Mouse (Mus musculus) neural tube, embryonic 13.5 days (tissue): Measurements from ENCODE around the gene Dusp27. TPM values are rescaled to one million over a fixed set of nuclear protein-coding genes. Genes with fewer than 3 reads are reported as not detected.
A peak's percentile ranks its signal among the peaks of the same experiment; 100 is the strongest.

Experiments
- ATAC-seq: fragments of 200-750 bp; cut with Nextera tagmentation; 2 replicates; pipeline ENCODE4 v1.8.0; 2017; ENCODE audit warnings: low read depth, mild to moderate bottlenecking, moderate TSS enrichment, moderate library complexity
- H3K27ac ChIP-seq: fragments of 300-500 bp; sonication (generic); replicated peaks from 2 replicates; pipeline ENCODE4 v1.5.1; 2015; ENCODE audit warnings: moderate library complexity, mild to moderate bottlenecking, inconsistent platforms
- H3K27me3 ChIP-seq: fragments of 300-500 bp; sonication (generic); 2 replicates; pipeline ENCODE4 v1.6.1; 2015; ENCODE audit warnings: mild to moderate bottlenecking, inconsistent platforms
- H3K36me3 ChIP-seq: fragments of 300-500 bp; sonication (generic); 2 replicates; pipeline ENCODE4 v1.6.1; 2015; ENCODE audit warnings: mild to moderate bottlenecking, inconsistent platforms
- H3K4me1 ChIP-seq: fragments of 300-500 bp; sonication (generic); replicated peaks from 2 replicates; pipeline ENCODE4 v1.6.1; 2015; ENCODE audit warnings: inconsistent platforms
- H3K4me2 ChIP-seq: fragments of 300-500 bp; sonication (generic); 2 replicates; pipeline ENCODE4 v1.6.1; 2015; ENCODE audit warnings: inconsistent platforms, mild to moderate bottlenecking, moderate library complexity
- H3K4me3 ChIP-seq: fragments of 300-500 bp; sonication (generic); 2 replicates; pipeline ENCODE4 v1.5.1; 2015; ENCODE audit warnings: mild to moderate bottlenecking, inconsistent platforms
- H3K9ac ChIP-seq: fragments of 300-500 bp; sonication (generic); 2 replicates; pipeline ENCODE4 v1.6.1; 2015; ENCODE audit warnings: moderate library complexity, mild to moderate bottlenecking, inconsistent platforms
- H3K9me3 ChIP-seq: fragments of 300-500 bp; sonication (generic); 2 replicates; pipeline ENCODE4 v1.6.1; 2016; ENCODE audit warnings: inconsistent platforms
- WGBS: fragments of 180-500 bp; shearing (Covaris S2); methylation state at CpG from one replicate; pipeline ENCODE4 v1.1.7; 2015; 5-methylcytosine and 5-hydroxymethylcytosine counted together
- polyA plus RNA-seq: library from polyadenylated mRNA; unstranded; fragments of >200 nt; fragmentation: Nextera tagmentation; extraction: Ambion mirVana; gene quantifications from 2 replicates; pipeline ENCODE4 v1.2.1, GENCODE M21; 2015

The Dusp27 gene
- 1.6 and 2.3 TPM in 2 replicates for polyA plus RNA-seq

DNA sequence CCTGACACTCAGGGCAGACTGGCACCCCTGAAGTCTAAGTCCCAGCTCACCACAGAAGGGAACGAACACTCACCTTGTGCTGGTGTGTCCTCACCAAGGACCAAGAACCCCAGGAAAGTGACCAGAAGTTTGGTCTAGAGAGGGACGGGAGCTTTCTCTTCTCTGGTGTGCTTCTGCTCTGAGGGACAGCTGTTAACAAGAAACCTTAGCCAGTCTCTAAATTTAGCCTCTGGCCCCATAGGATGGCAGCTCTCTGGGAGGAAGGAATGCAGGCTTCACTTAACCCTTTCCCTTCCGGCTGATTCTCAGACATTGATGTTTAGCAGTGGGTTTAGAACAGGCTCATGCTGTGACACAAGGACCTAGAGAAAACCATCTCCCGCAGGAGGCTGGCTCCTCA is at the start of gene Dusp27:
Gene Dusp27, minus strand, starts transcription at position 204 of the 400 bp plus-strand sequence.
- Histone ChIP-seq H3K9ac (no peak within 1 kb of the TSS), H3K9me3 (no peaks in the 10 kb centered on the region), H3K4me1 (peaks cover 10% of the 10 kb centered on the region), H3K36me3 (no peaks in the 10 kb centered on the region), H3K4me2 (peak within 1 kb of the TSS; percentile 22; the same call in 1 of the 2 replicates), H3K27me3 (no peaks in the 10 kb centered on the region; the same call in 1 of the 2 replicates), H3K4me3 (no peak within 1 kb of the TSS), H3K27ac (peak within 1 kb of the TSS; percentile 25; the same call in 1 of the 2 replicates)
- 56% methylated on average over 4 of the region's 4 CpGs for WGBS
- ATAC-seq, result no peak

DNA sequence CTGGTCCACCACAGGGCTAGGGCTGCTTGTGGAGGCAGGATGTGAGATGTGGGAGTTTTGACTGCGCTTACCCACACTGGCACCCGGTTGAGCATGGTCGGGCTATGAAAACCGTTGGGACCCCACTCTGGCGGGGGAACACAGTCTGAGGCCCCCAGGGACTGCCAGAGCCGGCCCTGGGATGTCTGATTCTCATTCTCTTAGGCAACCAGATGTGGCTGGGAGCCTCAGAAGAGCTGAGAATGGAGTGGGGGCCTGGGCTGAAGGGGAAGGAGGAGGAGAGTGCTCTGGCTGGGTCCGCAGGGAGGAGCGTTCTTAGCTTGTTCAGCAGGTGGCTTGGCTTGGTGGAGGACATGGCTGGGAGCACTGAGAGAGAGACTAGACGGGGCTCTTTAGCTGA is 45.9 kb upstream of the Dusp27 start:
- no peak overlapping the region for H3K9ac ChIP-seq
- no peak overlapping the region for H3K27ac ChIP-seq
- no peaks in the 10 kb centered on the region for H3K9me3 ChIP-seq
- H3K4me3 ChIP-seq, result no peak overlapping the region
- ATAC-seq, result no peak
- H3K4me2 ChIP-seq, result no peak overlapping the region
- no peaks in the 10 kb centered on the region for H3K27me3 ChIP-seq
- no peaks in the 10 kb centered on the region for H3K36me3 ChIP-seq
- 69% methylated on average over 9 of the region's 9 CpGs for WGBS
- no peaks in the 10 kb centered on the region for H3K4me1 ChIP-seq

- Histone ChIP-seq H3K9me3 (no peaks in the 10 kb centered on the region), H3K4me1 (no peaks in the 10 kb centered on the region), H3K36me3 (no peaks in the 10 kb centered on the region), H3K4me2 (no peak overlapping the region), H3K27me3 (no peaks in the 10 kb centered on the region), H3K4me3 (no peak overlapping the region), H3K27ac (no peak overlapping the region), H3K9ac (no peak overlapping the region)
- WGBS, result 79% methylated on average over 3 of the region's 3 CpGs
- ATAC-seq, result no peak
Measured at GRCm38 (mm10) chr1:166172992-166173391, 45.3 kb upstream of the Dusp27 start.

DNA sequence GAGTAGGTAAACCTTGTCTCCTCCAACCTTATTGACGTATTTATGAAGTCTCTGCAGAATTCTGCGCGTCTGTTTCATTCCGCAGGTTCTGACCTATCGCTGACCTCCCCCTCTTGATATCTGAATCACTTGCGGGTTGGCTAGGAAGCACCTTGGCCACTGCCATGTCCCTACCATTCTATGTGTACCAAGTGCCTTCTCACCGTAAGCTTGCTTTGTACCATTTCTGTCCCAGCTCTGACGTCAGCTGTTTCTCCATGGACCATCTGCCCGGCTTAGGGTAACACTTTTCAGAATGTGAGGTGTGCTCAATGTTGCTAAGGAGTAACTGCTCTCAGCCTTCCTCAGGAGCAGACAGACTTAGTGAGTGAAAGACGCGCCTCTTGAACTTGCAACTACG is 43.1 kb upstream of the Dusp27 start:
- no peaks in the 10 kb centered on the region for H3K9me3 ChIP-seq
- WGBS, result 93% methylated on average over 12 of the region's 12 CpGs
- H3K27me3 ChIP-seq, result no peaks in the 10 kb centered on the region
- no peak for ATAC-seq
- no peak overlapping the region for H3K4me2 ChIP-seq
- H3K4me3 ChIP-seq, result no peak overlapping the region
- H3K4me1 ChIP-seq, result no peaks in the 10 kb centered on the region
- no peaks in the 10 kb centered on the region for H3K36me3 ChIP-seq
- H3K27ac ChIP-seq, result no peak overlapping the region
- no peak overlapping the region for H3K9ac ChIP-seq

DNA sequence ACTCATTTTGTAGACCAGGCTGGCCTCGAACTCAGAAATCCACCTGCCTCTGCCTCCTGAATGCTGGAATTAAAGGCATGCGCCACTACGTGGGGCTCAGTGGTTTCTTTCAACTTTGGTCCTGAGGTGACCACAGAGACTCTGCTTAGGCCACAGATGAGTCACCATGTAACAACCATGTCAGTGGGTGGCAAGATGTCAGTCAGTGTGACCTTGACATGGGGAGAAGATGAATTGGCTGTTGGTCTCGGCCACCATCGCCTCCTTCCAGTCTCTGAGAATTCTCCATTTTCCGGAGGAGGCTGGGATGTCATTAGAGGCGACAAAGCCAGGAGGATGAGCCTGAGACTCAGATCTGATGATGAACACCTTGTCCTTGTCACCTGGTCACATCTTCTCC is 42.0 kb upstream of the Dusp27 start:
- H3K27ac ChIP-seq, result no peak overlapping the region
- H3K4me2 ChIP-seq, result no peak overlapping the region
- ATAC-seq, result no peak
- H3K27me3 ChIP-seq, result no peaks in the 10 kb centered on the region
- no peak overlapping the region for H3K9ac ChIP-seq
- no peak overlapping the region for H3K4me3 ChIP-seq
- H3K36me3 ChIP-seq, result no peaks in the 10 kb centered on the region
- no peaks in the 10 kb centered on the region for H3K4me1 ChIP-seq
- H3K9me3 ChIP-seq, result no peaks in the 10 kb centered on the region
- WGBS, result 83% methylated on average over 7 of the region's 7 CpGs

GRCm38 (mm10) chr1:166168017-166168416 is 40.3 kb upstream of the Dusp27 start:
- no peak overlapping the region for H3K9ac ChIP-seq
- no peak overlapping the region for H3K27ac ChIP-seq
- H3K4me1 ChIP-seq, result no peaks in the 10 kb centered on the region
- no peaks in the 10 kb centered on the region for H3K36me3 ChIP-seq
- H3K27me3 ChIP-seq, result no peaks in the 10 kb centered on the region
- 93% methylated on average over 7 of the region's 7 CpGs for WGBS
- no peak overlapping the region for H3K4me2 ChIP-seq
- no peak overlapping the region for H3K4me3 ChIP-seq
- H3K9me3 ChIP-seq, result no peaks in the 10 kb centered on the region
- no peak for ATAC-seq

GRCm38 (mm10) chr1:166167405-166167804 is 39.7 kb upstream of the Dusp27 start:
- H3K4me2 ChIP-seq, result no peak overlapping the region
- H3K27ac ChIP-seq, result no peak overlapping the region
- no peaks in the 10 kb centered on the region for H3K27me3 ChIP-seq
- H3K36me3 ChIP-seq, result no peaks in the 10 kb centered on the region
- H3K9me3 ChIP-seq, result no peaks in the 10 kb centered on the region
- no peaks in the 10 kb centered on the region for H3K4me1 ChIP-seq
- 64% methylated on average over 4 of the region's 4 CpGs for WGBS
- peak; percentile 27; the same call in 1 of the 2 replicates for ATAC-seq
- no peak overlapping the region for H3K4me3 ChIP-seq
- H3K9ac ChIP-seq, result no peak overlapping the region

GRCm38 (mm10) chr1:166165159-166165558 is 37.4 kb upstream of the Dusp27 start:
- no peaks in the 10 kb centered on the region for H3K9me3 ChIP-seq
- no peak overlapping the region for H3K4me3 ChIP-seq
- 86% methylated on average over 9 of the region's 9 CpGs for WGBS
- no peak overlapping the region for H3K4me2 ChIP-seq
- peaks cover 4% of the 10 kb centered on the region for H3K4me1 ChIP-seq
- H3K36me3 ChIP-seq, result no peaks in the 10 kb centered on the region
- no peak overlapping the region for H3K27ac ChIP-seq
- H3K27me3 ChIP-seq, result peaks cover 3% of the 10 kb centered on the region
- H3K9ac ChIP-seq, result no peak overlapping the region
- ATAC-seq, result no peak

DNA sequence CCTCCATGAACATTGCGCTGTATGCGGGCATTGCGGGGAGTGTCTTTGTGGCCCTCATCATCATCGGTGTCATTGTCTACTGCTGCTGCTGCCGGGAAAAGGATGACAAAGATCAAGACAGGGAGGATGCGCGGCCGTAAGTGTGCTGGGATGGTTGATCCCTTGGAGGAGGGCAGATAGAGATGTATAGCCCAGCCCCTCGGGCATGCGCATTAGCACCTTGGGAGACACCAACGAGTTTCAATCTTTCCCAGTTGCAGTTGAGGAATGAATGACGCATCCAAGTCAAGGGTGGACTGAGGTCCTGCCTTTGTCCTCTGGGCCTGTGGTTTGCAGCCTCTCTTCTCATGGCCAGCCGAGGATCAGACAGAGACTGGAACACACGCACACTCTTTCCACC is 36.9 kb upstream of the Dusp27 start:
- Histone ChIP-seq H3K27me3 (peaks cover 9% of the 10 kb centered on the region), H3K9me3 (no peaks in the 10 kb centered on the region), H3K9ac (no peak overlapping the region), H3K4me2 (no peak overlapping the region), H3K36me3 (no peaks in the 10 kb centered on the region), H3K4me3 (no peak overlapping the region), H3K27ac (no peak overlapping the region), H3K4me1 (peaks cover 4% of the 10 kb centered on the region)
- 90% methylated on average over 14 of the region's 14 CpGs for WGBS
- no peak for ATAC-seq

DNA sequence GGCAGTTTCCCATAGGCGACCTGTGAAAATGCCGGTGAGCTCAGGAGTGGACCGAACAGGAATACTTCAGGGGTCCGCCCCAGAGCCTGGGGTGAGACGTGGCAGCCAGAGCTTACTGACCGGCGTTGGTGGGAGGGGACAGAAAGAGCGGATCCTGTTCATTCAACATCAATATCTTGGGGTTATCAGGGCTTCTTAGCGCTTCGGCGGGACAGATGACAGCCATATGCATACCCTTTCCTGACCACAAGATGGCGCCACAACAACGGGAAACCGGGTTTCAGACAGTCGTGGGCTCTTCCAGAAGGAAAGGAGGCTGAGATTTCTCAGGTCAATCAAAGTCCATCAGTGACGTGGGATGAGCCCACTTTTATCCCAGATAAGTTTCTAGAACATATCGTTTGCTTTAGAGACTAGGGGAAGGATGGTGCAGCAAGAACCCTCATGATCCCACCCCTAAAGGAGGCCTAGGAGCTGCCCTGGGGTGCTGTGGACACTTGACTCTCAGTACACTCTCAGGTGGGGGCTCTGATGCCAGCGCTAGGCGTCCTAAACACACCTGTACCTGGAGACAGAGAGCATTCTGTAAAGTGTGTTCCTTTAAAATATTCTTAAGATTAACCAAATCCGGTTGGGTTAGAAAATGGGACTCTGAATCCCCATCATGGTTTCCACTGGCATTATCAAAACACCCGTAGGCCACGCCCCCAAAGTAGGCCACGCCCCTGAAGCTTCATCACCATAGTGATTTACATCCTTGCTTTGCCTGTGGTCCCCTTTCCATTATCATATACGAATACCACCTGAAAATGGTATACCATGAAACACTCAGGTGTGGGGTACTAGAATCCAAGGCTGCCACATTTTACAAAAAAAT is 33.1 kb upstream of the Dusp27 start:
- Histone ChIP-seq H3K4me3 (0 out of 2 replicates have a peak overlapping the region, but pooled peaks have one; percentile 16), H3K9ac (peak overlapping the region; percentile 58; the same call in 1 of the 2 replicates), H3K4me2 (peak overlapping the region; percentile 49), H3K27ac (no peak overlapping the region), H3K4me1 (peaks cover 4% of the 10 kb centered on the region), H3K9me3 (no peaks in the 10 kb centered on the region), H3K27me3 (peaks cover 29% of the 10 kb centered on the region), H3K36me3 (no peaks in the 10 kb centered on the region)
- WGBS, result 18% methylated on average over 24 of the region's 24 CpGs
- peak; percentile 63 for ATAC-seq

DNA sequence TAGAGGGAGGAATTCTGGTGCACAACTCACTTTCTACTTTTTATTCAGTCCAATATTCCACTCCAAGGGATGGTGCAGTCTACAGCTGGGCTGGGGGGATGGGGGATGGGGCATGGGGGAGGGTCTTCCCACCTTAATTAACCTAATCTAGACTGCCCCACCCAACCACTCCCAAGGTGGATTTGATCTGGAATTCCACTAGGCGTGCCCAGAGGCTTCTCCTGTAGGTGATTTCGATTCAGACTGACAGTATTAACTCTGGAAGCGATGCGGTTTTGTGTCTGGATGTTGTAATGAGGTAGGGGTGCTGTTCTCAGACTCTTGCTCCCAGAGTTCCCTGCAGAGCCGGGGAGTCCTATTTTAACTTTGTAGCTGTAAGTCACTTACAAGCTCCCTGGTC is 32.4 kb upstream of the Dusp27 start:
- ATAC-seq, result no peak
- Histone ChIP-seq H3K9ac (peak overlapping the region; percentile 58; the same call in 1 of the 2 replicates), H3K4me1 (peaks cover 4% of the 10 kb centered on the region), H3K4me3 (no peak overlapping the region), H3K36me3 (no peaks in the 10 kb centered on the region), H3K9me3 (no peaks in the 10 kb centered on the region), H3K4me2 (peak overlapping the region; percentile 49), H3K27me3 (peaks cover 36% of the 10 kb centered on the region), H3K27ac (no peak overlapping the region)
- 61% methylated on average over 5 of the region's 5 CpGs for WGBS

DNA sequence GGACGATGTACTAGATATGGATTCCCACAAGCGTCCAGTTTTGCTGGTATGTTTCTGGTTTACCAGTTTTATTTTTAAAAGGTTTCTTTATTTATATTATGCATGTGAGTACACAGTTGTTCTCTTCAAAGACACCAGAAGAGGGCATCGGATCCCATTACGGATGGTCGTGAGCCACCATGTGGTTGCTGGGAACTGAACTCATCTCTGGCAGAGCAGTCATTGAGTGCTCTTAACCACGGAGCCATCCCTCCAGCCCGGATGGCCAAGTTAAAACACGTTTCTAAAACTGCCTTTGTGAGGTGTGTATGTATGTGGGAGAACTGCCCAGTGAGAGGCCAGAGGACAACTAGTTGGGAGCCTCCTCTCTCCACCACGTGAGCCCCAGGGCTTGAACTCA is 30.9 kb upstream of the Dusp27 start:
- 65% methylated on average over 9 of the region's 9 CpGs for WGBS
- H3K4me2 ChIP-seq, result no peak overlapping the region
- H3K4me1 ChIP-seq, result peaks cover 12% of the 10 kb centered on the region
- H3K9ac ChIP-seq, result no peak overlapping the region
- no peak overlapping the region for H3K4me3 ChIP-seq
- no peaks in the 10 kb centered on the region for H3K9me3 ChIP-seq
- peaks cover 44% of the 10 kb centered on the region for H3K27me3 ChIP-seq
- H3K27ac ChIP-seq, result no peak overlapping the region
- no peaks in the 10 kb centered on the region for H3K36me3 ChIP-seq
- ATAC-seq, result no peak
